In the genomic region with DNA sequence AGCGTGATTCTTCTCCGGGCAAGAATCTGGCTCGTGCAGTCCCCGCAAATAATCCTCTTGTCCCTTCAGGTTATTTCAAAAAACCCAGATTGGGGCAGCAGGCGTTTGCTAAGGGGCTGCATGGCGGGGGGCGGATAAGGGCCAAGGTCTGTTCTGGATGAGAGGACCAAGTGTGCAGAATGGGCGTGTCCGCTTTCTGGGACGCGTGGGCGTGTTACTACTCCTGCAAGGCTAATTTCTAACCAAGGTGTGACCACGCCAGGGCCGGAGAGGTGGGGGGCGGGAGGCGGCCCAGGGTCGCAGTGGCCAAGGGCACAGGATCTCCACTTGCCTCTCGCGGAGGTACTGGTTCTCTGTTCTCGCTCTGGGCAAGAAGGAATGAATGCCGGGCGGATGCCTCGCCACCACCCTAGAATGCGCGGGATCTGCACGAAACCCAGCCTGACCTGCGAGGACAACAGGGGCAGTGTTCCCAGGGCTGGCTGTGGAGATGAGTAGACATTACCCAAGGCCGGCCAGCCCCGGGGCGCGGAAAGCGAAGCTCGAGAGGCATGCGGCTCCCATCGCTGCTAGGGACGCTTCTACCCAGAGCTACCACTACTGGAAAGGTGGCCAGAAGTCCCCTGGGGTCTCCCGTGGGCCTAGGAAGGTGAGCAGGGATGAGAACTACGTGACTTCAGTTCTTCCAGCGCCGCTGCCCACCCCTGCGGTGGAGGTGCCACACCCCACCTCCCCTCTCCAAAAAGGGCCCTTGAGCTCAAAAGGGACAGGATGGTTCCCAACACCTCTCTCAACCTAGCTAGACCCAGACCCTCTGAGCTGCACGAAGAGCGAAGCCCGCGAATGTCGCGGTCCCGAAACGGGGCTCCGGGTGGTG, we compare ENCODE assay signal across 8 mouse cellular contexts. TPM values are rescaled to one million over a fixed set of nuclear protein-coding genes. Genes with fewer than 3 reads are reported as not detected.
A peak's percentile ranks its signal among the peaks of the same experiment; 100 is the strongest.
DNase-seq lines count a peak whose midpoint lies in the region; ATAC-seq and TF ChIP-seq lines count a peak whose summit lies in the region.

No protein-coding gene starts in this region.

- TF ChIP-seq CTCF in left cerebral cortex, adult 2 months (IDR thresholded peaks at IDR 0.05) = no peak

- no peak for ATAC-seq in embryonic facial prominence, embryonic 11.5 days (replicated peaks; ENCODE audit: insufficient number of reproducible peaks, low FRiP score, low TSS enrichment, low read depth)
- no peak for ATAC-seq in hindbrain, embryonic 15.5 days (ENCODE audit: low FRiP score, low read depth)
- ATAC-seq in neural tube, embryonic 12.5 days (ENCODE audit: low FRiP score, low read depth) = no peak
- no peak for ATAC-seq in erythroid progenitor cell, adult 5-6 weeks (replicated peaks; ENCODE audit: low FRiP score, poor library complexity, severe bottlenecking)

- no peak overlapping the region for H3K27ac ChIP-seq in left cerebral cortex, adult 2 months
- no peak overlapping the region for H3K27ac ChIP-seq in embryonic facial prominence, embryonic 11.5 days (replicated peaks; ENCODE audit: low read depth, low read length)
- H3K27ac ChIP-seq in hindbrain, embryonic 15.5 days (replicated peaks) = no peak overlapping the region
- H3K27ac ChIP-seq in neural tube, embryonic 12.5 days = no peak overlapping the region

- peaks cover 8% of the 10 kb centered on the region; the same call in 1 of the 2 replicates for H3K4me1 ChIP-seq in embryonic facial prominence, embryonic 11.5 days (ENCODE audit: control insufficient read depth, insufficient read depth, low read length)
- H3K4me1 ChIP-seq in hindbrain, embryonic 15.5 days (replicated peaks) = peaks cover 23% of the 10 kb centered on the region
- peaks cover 18% of the 10 kb centered on the region for H3K4me1 ChIP-seq in neural tube, embryonic 12.5 days

- 7% methylated on average over 50 of the region's 50 CpGs for WGBS in embryonic facial prominence, embryonic 11.5 days
- 8% methylated on average over 50 of the region's 50 CpGs for WGBS in hindbrain, embryonic 15.5 days
- WGBS in neural tube, embryonic 12.5 days = 6% methylated on average over 50 of the region's 50 CpGs

- H3K4me2 ChIP-seq in embryonic facial prominence, embryonic 11.5 days (ENCODE audit: low read depth, low read length) = peak overlapping the region; percentile 100
- H3K4me2 ChIP-seq in hindbrain, embryonic 15.5 days = peak overlapping the region; percentile 100
- peak overlapping the region; percentile 98 for H3K4me2 ChIP-seq in neural tube, embryonic 12.5 days (replicated peaks)

- no peaks in the 10 kb centered on the region for H3K9me3 ChIP-seq in embryonic facial prominence, embryonic 11.5 days (replicated peaks; ENCODE audit: control insufficient read depth, low read length)
- no peaks in the 10 kb centered on the region for H3K9me3 ChIP-seq in hindbrain, embryonic 15.5 days
- no peaks in the 10 kb centered on the region for H3K9me3 ChIP-seq in neural tube, embryonic 12.5 days

- 0 out of 2 replicates have a peak overlapping the region, but pooled peaks have one; percentile 9 for H3K9ac ChIP-seq in embryonic facial prominence, embryonic 11.5 days (replicated peaks; ENCODE audit: low read length)
- peak overlapping the region; percentile 65; the same call in 1 of the 2 replicates for H3K9ac ChIP-seq in hindbrain, embryonic 15.5 days
- no peak overlapping the region for H3K9ac ChIP-seq in neural tube, embryonic 12.5 days

- intact Hi-C loops in left cerebral cortex, adult 2 months (cut with DNase I) = loop anchor here (2.0 to 5.0 kb wide), 2 partner anchors 79 to 269 kb away; no protein-coding TSS in a partner anchor
- intact Hi-C loops in left cerebral cortex, postnatal 36 days (cut with DNase I) = loop anchor here (2.0 kb wide), 1 partner anchor 155 kb away; no protein-coding TSS in a partner anchor
- intact Hi-C loops in left cerebral cortex, postnatal 25 days (cut with DNase I) = no loop called here

- H3K36me3 ChIP-seq in embryonic facial prominence, embryonic 11.5 days (replicated peaks; ENCODE audit: control insufficient read depth, insufficient read depth, low read depth, low read length) = no peaks in the 10 kb centered on the region
- H3K36me3 ChIP-seq in hindbrain, embryonic 15.5 days = no peaks in the 10 kb centered on the region
- H3K36me3 ChIP-seq in neural tube, embryonic 12.5 days = no peaks in the 10 kb centered on the region

- peaks cover 43% of the 10 kb centered on the region for H3K27me3 ChIP-seq in embryonic facial prominence, embryonic 11.5 days (ENCODE audit: control insufficient read depth, insufficient read depth, low read length)
- peaks cover 65% of the 10 kb centered on the region for H3K27me3 ChIP-seq in hindbrain, embryonic 15.5 days
- peaks cover 80% of the 10 kb centered on the region for H3K27me3 ChIP-seq in neural tube, embryonic 12.5 days (replicated peaks)

- no peak for DNase-seq in left cerebral cortex, adult 2 months (ENCODE audit: extremely low spot score in 1 of 2, low spot score in 2 of 2)
- no peak for DNase-seq in left cerebral cortex, postnatal 36 days (ENCODE audit: low spot score in 2 of 2)
- peak; percentile 8 for DNase-seq in embryonic facial prominence, embryonic 11.5 days (ENCODE audit: low spot score)
- no peak for DNase-seq in right cerebral cortex, postnatal 36 days (ENCODE audit: low spot score in 2 of 2)
- DNase-seq in left cerebral cortex, postnatal 25 days (ENCODE audit: low spot score in 2 of 2) = no peak

- peak overlapping the region; percentile 75 for H3K4me3 ChIP-seq in left cerebral cortex, adult 2 months
- H3K4me3 ChIP-seq in embryonic facial prominence, embryonic 11.5 days (ENCODE audit: low read depth, low read length) = peak overlapping the region; percentile 54
- H3K4me3 ChIP-seq in hindbrain, embryonic 15.5 days = peak overlapping the region; percentile 79
- H3K4me3 ChIP-seq in neural tube, embryonic 12.5 days = peak overlapping the region; percentile 53

RNA-seq across cellular contexts. Expression of a gene that starts 10.3 kb away (rescaled TPM):
- 1 to 10 TPM; 1.2 to 2.2 TPM for total RNA-seq in left cerebral cortex, adult 2 months (2021)
- 1 to 10 TPM; 1.7 to 1.8 TPM for total RNA-seq in left cerebral cortex, postnatal 36 days (2021)
- 0.56 and 0.87 TPM in 2 replicates for polyA plus RNA-seq in embryonic facial prominence, embryonic 11.5 days (2014; fragmentation: Nextera tagmentation; extraction: Ambion mirVana)
- polyA plus RNA-seq in hindbrain, embryonic 15.5 days (2015; fragmentation: Nextera tagmentation; extraction: Ambion mirVana) = 4.9 and 6.9 TPM in 2 replicates
- polyA plus RNA-seq in neural tube, embryonic 12.5 days (2016; fragmentation: Nextera tagmentation; extraction: Ambion mirVana) = 0.29 and 1.0 TPM in 2 replicates
- total RNA-seq in left cerebral cortex, postnatal 25 days (2021) = 1 to 10 TPM; 1.7 to 2.5 TPM
- not detected in 2 replicates for total RNA-seq in erythroid progenitor cell, adult 5-6 weeks (2015; ENCODE audit: low replicate concordance)
- 0.26 TPM in 1 of 2 replicates, not detected in the other for total RNA-seq in erythroid progenitor cell, adult 5-6 weeks (2017; ENCODE audit: low replicate concordance)
